ENCODE assay signal across 8 mouse cellular contexts in the genomic region with DNA sequence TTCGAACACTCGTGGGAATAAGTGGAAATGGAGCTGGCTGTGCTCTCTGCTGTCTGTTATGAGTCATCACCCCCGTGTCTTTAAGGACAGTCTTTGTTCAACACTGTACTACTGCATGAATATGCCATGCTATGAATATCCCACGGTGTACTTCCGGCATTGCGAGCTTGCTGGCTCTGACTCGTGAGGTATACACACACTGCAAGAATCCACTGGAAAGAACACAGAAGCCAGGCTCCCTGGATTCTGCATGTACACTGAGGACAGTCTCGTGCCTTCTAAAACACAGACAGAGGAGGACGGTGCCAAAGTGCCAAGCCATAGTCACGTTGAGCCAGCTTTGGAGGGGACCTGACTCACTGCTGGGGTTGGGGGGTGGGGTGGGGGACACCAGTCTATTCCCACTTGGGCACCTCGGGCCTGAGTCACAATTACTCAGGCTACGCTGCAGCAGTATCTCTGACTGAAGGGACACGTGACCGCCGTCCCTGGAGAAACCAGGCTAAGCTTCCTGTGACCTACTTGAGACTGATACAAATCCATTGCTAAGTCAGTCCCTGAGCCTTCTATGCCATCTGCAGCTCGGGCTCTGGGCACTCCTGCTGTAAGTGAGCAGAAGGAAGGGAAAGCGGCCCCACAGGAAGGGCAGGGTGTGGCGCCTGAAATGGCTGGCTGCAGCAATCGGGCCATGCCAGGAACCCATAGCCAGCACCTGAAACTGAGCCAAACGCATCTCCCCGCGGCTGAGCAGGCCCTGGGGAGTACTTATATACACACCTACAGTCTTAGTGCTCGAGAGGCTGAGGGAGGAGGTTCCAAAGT. TPM values are rescaled to one million over a fixed set of nuclear protein-coding genes. Genes with fewer than 3 reads are reported as not detected.
DNase-seq lines count a peak whose midpoint lies in the region; ATAC-seq and TF ChIP-seq lines count a peak whose summit lies in the region.

No protein-coding gene starts in this region.

- no peak overlapping the region for H3K9ac ChIP-seq in midbrain, postnatal 0 days (replicated peaks; ENCODE audit: low read length, poor library complexity, severe bottlenecking)
- no peak overlapping the region for H3K9ac ChIP-seq in midbrain, embryonic 13.5 days (replicated peaks)

- no peak overlapping the region for H3K4me3 ChIP-seq in midbrain, postnatal 0 days (ENCODE audit: low read depth, low read length)
- no peak overlapping the region for H3K4me3 ChIP-seq in midbrain, embryonic 10.5 days
- H3K4me3 ChIP-seq in bone marrow, adult 2 months (replicated peaks; ENCODE audit: control insufficient read depth, low read depth, low read length), result no peak overlapping the region
- H3K4me3 ChIP-seq in midbrain, embryonic 13.5 days (replicated peaks), result no peak overlapping the region

- DNase-seq in midbrain, postnatal 0 days (ENCODE audit: low spot score), result peak; percentile 47
- no peak for DNase-seq in midbrain, embryonic 10.5 days (ENCODE audit: low spot score)
- peak; percentile 56 to 64 for DNase-seq in frontal cortex, postnatal 36 days (ENCODE audit: low spot score in 2 of 2)
- DNase-seq in left cerebral cortex, adult 9 months (ENCODE audit: low spot score in 2 of 2), result peak; percentile 59 to 70
- peak; percentile 51 for DNase-seq in right cerebral cortex, postnatal 25 days
- DNase-seq in thymus, postnatal 10 days (ENCODE audit: low spot score in 2 of 2), result no peak

- H3K4me2 ChIP-seq in midbrain, postnatal 0 days (ENCODE audit: low read depth, low read length, poor library complexity, severe bottlenecking), result no peak overlapping the region
- H3K4me2 ChIP-seq in midbrain, embryonic 13.5 days (replicated peaks), result no peak overlapping the region

- 80% methylated on average over 23 of the region's 23 CpGs for WGBS in midbrain, postnatal 0 days
- 88% methylated on average over 23 of the region's 23 CpGs for WGBS in midbrain, embryonic 10.5 days
- 35% methylated on average over 23 of the region's 23 CpGs for WGBS in bone marrow, adult 2 months
- WGBS in midbrain, embryonic 13.5 days, result 86% methylated on average over 23 of the region's 23 CpGs

- no peak for TF ChIP-seq CTCF in midbrain, postnatal 0 days (IDR thresholded peaks at IDR 0.05)
- TF ChIP-seq CTCF in bone marrow, adult 2 months (IDR thresholded peaks at IDR 0.05; ENCODE audit: control insufficient read depth, insufficient read depth, low read length), result no peak; the same call in 1 of the 2 replicates

- H3K27me3 ChIP-seq in midbrain, postnatal 0 days (ENCODE audit: insufficient read depth, low read length), result no peaks in the 10 kb centered on the region
- H3K27me3 ChIP-seq in midbrain, embryonic 10.5 days (ENCODE audit: low read depth, poor library complexity, severe bottlenecking), result no peaks in the 10 kb centered on the region
- H3K27me3 ChIP-seq in midbrain, embryonic 13.5 days, result no peaks in the 10 kb centered on the region

- peak overlapping the region; percentile 2 for H3K27ac ChIP-seq in midbrain, postnatal 0 days (ENCODE audit: low read depth, low read length)
- H3K27ac ChIP-seq in midbrain, embryonic 10.5 days (replicated peaks), result no peak overlapping the region
- H3K27ac ChIP-seq in bone marrow, adult 2 months (ENCODE audit: control insufficient read depth, insufficient read depth, low read depth, low read length, poor library complexity), result 0 out of 2 replicates have a peak overlapping the region, but pooled peaks have one; percentile 18
- H3K27ac ChIP-seq in midbrain, embryonic 13.5 days, result no peak overlapping the region

- no peaks in the 10 kb centered on the region for H3K9me3 ChIP-seq in midbrain, postnatal 0 days (ENCODE audit: low read length)
- no peaks in the 10 kb centered on the region for H3K9me3 ChIP-seq in midbrain, embryonic 10.5 days (replicated peaks)
- no peaks in the 10 kb centered on the region for H3K9me3 ChIP-seq in midbrain, embryonic 13.5 days

- H3K36me3 ChIP-seq in midbrain, postnatal 0 days (ENCODE audit: insufficient read depth, low read length), result peaks cover 45% of the 10 kb centered on the region
- peaks cover 16% of the 10 kb centered on the region; the same call in 1 of the 2 replicates for H3K36me3 ChIP-seq in midbrain, embryonic 10.5 days
- peaks cover 30% of the 10 kb centered on the region for H3K36me3 ChIP-seq in midbrain, embryonic 13.5 days

- no peak for TF ChIP-seq POLR2A in bone marrow, adult 2 months (IDR thresholded peaks at IDR 0.05; ENCODE audit: borderline replicate concordance, control insufficient read depth, low read depth, low read length)

- H3K4me1 ChIP-seq in midbrain, postnatal 0 days (ENCODE audit: insufficient read depth, low read length), result no peaks in the 10 kb centered on the region
- H3K4me1 ChIP-seq in midbrain, embryonic 10.5 days, result peaks cover 6% of the 10 kb centered on the region
- H3K4me1 ChIP-seq in bone marrow, adult 2 months (ENCODE audit: control insufficient read depth, insufficient read depth, low read length), result peaks cover 3% of the 10 kb centered on the region
- H3K4me1 ChIP-seq in midbrain, embryonic 13.5 days (replicated peaks), result 0 out of 2 replicates have a peak, but pooled peaks cover 5% of the 10 kb centered on the region

- ATAC-seq in midbrain, postnatal 0 days (ENCODE audit: low FRiP score), result peak; percentile 66; the same call in 1 of the 2 replicates
- ATAC-seq in midbrain, embryonic 13.5 days, result no peak

RNA-seq across cellular contexts. Expression of gene Tacr2, which starts 48.0 kb away (rescaled TPM):
- total RNA-seq in midbrain, postnatal 0 days (2014; rRNA removed), result not detected in 2 replicates
- polyA plus RNA-seq in midbrain, postnatal 0 days (2015; fragmentation: Nextera tagmentation; extraction: Ambion mirVana), result 0.06 TPM in 1 of 2 replicates, not detected in the other
- polyA plus RNA-seq in midbrain, embryonic 10.5 days (2016; fragmentation: Nextera tagmentation; extraction: Ambion mirVana), result not detected in 2 replicates
- not detected in 2 replicates for polyA plus RNA-seq in bone marrow, adult 2 months (2011; ENCODE audit: insufficient read depth, insufficient read length, low replicate concordance, missing spikeins)
- polyA plus RNA-seq in midbrain, embryonic 13.5 days (2015; fragmentation: Nextera tagmentation; extraction: Ambion mirVana), result not detected in 2 replicates

Comparison
In these comparisons a context has a peak if more than half of its experiments do, and no peak if none do; other contexts are left out.
1. DNase-seq: peak in midbrain, postnatal 0 days (single experiment), frontal cortex, postnatal 36 days (2 of 2), left cerebral cortex, adult 9 months (2 of 2) and right cerebral cortex, postnatal 25 days (single experiment); none in midbrain, embryonic 10.5 days (single experiment) and thymus, postnatal 10 days (0 of 2).
2. H3K27ac ChIP-seq: peak in midbrain, postnatal 0 days (single experiment) and bone marrow, adult 2 months (single experiment); none in midbrain, embryonic 10.5 days (single experiment) and midbrain, embryonic 13.5 days (single experiment).